Mouse (Mus musculus) spleen, postnatal 36 days (tissue): ENCODE measurements around the gene Gm11020.
"Not testable (repeated sequence)": the region's sequence is repeated elsewhere in the genome, so short reads cannot be mapped to it uniquely, and the experiment has no call there.

Source experiments
- DNase-seq, 2 experiments: peaks; one replicate each; pipeline ENCODE4 v3.0.0; 2022; ENCODE audit warnings: low spot score in 2 of 2, mixed read lengths in 1 of 2

Gm11020 gene

DNA sequence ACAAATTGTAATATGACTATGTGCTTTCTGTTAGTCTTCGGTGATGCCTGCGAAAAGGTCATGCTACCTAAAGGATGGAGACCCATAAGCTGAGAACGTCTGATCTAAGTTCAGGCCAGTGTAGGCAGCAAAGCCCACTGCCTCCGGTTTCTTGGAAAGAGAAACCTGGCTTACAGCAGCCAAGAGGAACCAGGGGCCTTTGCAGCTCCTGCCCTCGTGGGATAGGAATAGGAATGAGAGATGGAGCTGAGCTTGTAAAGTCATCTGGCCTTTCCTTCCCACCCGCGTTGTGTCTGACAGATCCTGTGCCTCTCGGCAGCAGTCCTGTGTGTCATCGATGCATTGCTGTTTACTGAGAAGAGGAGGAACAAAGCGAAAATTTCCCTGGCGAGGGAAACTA lies at the start of gene Gm11020:
Gene Gm11020 (plus strand): TSS at position 301 of the 400 bp plus-strand sequence.
- not testable (repeated sequence) for DNase-seq

DNA sequence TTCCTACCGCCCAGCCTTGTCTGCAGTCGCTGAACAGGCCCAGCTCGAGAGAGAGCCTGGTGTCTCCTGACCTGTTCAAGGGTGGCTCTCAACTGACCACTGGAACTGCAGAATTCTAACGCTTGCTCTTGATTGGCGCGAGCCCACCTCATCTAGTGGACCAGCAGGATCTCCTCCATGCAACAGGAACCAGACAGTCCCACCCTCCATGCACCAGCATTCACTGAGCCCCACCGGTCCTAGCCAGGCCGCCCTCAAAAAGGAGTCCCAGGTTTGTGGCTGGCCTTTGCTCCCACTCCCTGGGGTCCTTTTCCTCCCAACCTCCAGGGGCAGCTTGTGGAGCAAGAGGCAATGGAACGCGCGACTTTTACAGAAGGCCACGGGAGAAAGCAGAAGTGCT lies 28.3 kb upstream of the Gm11020 start, which contains the start of gene Cmtm2a:
Gene Cmtm2a (minus strand): TSS at position 101 of the 400 bp plus-strand sequence.
- not testable (repeated sequence) for DNase-seq

DNA sequence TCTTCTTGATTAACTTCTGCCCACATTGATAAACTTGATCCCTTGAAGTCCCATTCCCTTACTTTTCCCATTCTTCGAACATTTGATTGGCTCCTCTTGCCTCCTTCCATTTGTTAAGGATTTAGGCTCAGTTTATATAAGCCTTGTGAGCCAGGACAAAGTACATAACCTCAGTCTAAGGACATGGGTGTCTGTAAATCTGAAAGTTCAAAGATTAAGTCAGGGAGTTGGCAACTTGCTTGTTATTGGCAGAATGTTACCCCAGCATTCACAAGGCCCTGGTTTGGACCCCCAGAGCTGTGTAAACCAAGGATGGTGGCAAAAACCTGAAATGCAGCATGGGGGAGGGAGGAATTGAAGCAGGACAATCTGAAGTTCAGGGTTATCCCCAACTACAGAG lies 27.0 kb upstream of the Gm11020 start:
- DNase-seq = no peak

DNA sequence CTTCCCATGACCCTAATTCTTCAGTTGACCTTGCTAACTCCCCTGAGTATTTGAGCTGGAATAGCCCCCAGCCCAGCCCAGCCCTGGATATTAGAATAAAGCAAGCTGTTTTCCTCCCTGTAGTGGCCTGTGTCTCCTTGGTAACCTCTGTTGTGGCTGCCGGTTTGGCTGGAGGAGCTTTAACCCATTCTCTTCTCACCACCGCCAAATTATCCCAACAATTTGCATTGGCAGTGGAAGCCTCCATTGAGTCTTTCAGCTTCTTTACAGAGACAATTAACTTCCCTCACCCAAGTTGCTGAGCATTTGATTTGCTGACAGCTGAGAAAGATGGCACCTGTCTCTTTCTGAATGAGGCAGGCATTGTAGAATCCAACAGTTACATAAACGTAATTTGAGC lies 19.8 kb upstream of the Gm11020 start:
- not testable (repeated sequence) for DNase-seq

DNA sequence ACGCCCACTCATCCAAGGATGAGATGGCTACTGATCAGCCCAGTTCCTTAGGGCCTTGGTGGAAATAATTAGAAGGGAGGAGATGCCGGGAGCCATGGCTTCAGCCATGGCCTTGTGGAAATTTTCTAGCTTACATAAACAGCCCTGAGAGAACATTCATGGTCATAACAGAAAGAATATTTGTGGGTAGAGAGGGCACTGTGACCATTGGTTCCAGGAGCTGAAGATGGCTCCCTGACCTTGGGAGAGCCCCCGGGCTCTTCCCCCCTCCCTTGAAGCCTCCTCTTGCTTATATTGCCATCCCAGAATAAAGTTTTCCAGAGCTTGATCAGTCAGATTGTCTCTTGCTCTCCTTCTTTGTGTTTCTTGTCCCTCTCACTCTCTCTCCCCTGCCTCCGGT lies 18.8 kb upstream of the Gm11020 start:
- not testable (repeated sequence) for DNase-seq

DNA sequence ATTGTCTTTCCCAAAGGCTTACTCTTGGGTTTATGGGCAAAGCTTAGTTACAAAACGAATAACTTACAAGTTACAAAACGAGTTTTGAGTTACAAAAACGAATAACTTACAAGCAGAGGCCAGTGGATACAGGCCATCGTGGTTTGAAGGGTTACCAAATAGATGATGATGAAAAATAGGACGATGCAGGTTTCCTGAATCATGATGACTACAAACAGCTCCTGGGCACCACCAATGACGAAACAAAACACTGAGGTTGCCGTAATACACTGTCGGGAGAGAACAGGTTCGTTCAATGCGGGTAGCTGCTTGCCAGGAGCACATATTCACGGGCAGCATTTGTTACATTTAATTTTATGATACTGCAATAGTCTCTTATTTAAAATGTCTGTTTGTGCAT lies 16.4 kb upstream of the Gm11020 start:
- DNase-seq = no peak

DNA sequence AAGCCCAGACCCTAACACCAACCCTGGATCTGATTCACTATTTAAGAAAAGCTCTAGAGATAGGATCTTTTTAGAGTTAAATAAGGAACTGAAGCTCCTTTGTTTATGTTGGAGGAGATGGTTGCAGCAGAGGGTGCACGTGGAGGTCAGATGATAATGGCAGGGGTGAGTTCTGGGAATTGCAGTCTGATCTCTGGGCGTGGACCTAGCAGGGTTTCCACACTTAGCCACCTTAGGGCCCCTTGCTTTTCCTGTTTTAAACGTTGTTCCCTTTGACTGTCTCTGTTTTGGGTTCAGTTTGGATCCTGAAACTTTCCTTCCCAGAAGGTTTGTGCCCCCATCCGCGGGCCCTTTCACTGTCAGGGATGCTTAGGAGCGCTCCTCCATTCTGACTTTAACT lies 13.0 kb upstream of the Gm11020 start:
- not testable (repeated sequence) for DNase-seq

DNA sequence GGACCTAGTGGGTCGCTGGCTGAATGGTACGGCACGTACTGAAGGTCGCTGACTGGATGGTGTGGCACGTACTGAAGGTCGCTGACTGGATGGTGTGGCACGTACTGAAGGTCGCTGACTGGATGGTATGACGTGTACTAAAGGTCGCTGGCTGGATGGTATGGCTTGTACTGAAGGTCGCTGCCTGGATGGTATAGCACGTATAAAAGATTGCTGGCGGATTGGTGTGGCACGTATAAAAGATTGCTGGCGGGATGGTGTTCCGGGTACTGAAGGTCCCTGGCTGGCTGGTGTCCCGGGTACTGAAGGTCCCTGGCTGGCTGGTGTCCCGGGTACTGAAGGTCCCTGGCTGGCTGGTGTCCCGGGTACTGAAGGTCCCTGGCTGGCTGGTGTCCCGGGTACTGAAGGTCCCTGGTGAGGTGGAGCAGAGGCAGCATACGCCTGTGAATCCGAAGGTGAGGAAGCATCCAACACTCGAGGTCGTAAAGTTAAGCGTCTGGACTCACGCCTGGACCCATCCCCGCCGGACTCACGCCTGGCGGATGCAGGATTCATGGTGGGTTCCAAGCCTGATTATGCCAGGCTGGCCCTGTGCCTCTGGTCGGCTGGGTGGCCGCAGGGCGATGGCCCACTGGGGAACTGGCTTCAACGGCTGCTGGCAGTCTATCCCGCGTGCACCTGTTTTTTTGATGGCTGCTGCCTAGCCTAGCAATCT lies 11.8 kb upstream of the Gm11020 start, which contains the start of the genes Gm45711 and Cmtm1:
Gene Gm45711 (minus strand): TSS at position 641 of the 715 bp plus-strand sequence.
Gene Cmtm1 (minus strand): TSS at position 705 of the 715 bp plus-strand sequence.
- DNase-seq = not testable (repeated sequence)

DNA sequence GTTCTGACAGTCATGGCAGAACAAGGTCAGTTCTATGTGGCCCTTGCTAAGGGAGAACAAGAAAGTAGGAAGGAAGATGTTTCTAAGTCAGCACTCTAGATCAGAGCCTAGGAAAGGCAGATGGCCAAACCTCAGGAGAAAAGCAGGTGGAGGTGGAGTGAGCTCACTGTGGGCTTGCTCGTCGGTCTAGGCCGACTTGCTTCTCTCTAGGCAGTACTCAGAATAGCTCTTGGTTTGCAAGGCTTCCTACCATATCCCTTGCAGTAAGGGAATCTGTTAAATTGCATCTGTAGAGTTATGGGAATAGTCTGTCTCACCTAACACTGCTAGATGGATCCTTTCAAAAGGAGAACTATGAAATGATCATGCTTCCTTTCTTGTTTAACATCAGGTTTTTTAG lies 9.3 kb upstream of the Gm11020 start:
- not testable (repeated sequence) for DNase-seq

DNA sequence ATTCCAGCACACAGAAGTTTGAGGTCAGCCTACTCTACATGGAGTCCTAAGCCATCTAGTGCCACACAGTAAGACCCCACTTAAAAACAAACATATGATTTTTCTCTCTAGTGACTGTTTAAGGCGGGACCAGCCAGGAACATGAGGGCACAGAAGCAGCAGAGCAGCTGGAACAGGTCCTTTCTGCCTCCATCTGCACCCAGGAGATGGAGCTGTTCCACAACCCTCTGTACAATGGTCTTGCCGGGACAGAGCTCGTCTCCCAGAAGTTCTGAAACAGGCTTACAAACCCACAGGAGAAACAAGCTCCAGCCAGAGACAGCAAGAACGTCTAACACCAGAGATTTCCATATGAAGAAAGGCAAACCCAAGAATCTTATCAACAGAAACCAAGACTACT lies 8.1 kb upstream of the Gm11020 start:
- no peak for DNase-seq

DNA sequence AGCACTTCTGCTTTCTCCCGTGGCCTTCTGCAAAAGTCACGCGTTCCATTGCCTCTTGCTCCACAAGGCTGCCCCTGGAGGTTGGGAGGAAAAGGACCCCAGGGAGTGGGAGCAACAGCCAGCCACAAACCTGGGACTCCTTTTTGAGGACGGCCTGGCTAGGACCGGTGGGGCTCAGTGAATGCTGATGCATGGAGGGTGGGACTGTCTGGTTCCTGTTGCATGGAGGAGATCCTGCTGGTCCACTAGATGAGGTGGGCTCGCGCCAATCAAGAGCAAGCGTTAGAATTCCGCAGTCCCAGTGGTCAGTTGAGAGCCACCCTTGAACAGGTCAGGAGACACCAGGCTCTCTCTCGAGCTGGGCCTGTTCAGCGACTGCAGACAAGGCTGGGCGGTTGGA lies 563 bp downstream of the Gm11020 start, which contains the start of gene Cmtm2b:
Gene Cmtm2b (plus strand): TSS at position 301 of the 400 bp plus-strand sequence.
- not testable (repeated sequence) for DNase-seq

DNA sequence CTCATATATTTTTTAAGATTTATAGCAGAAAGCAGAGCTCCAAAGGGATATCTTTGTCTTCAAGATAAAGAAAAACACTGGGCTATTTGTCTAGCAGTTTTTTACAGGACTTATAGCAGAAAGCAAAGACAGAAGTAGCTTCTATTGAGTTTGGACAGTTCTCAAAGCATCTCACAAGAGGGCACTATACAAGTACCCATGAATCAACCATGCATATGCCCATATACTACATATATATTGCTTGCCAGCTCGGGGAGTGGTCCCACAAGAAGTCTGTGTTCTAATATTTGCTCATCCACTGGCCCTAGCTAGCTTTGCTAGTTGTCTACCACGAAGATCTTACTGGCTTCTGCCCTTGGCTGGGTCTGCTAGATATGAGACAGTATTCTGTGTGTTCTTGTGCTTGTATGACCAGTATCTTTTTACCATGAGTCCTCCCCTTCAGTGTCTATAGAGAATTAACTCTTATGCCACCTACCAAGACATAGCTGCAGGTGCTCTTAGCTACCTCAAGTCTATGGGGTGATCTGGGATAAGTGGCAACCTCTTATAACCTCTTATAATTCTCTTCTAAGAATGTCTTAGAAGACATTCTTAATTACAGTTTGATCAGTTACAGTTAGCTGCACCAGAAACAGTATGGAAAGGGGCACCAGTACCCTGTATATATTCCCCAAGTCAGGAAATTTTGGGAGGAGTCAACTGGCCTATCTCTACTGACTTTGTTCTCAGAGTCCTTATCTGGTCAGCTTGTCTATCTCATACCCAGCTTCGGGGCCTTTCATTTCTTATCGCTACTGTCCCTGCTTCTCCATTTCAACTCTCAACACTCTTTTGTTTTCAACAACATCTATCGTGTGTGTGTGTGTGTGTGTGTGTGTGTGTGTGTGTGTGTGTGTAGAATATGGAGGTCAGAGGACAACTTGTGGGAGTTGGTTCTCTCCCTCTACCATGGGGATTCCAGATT lies 11.6 kb downstream of the Gm11020 start:
- DNase-seq = no peak

DNA sequence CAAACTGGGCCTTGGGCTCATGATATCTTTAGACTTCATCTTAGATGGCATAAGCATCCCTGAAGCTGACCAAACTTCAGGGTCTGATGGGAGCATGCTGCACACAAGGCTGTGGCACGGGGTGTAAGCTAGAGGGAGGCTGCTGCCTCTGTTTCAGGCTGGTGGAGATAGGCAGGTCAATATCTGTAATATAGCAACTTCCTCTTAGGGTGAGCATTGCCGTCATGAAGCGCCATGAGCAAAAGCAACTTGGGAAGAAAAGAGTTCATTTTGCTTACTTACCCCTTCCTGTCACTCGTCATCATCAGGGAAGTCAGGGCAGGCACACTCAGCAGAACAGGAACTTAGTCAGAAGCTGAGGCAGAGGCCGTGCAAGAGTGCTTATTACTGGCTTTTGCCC lies 12.4 kb downstream of the Gm11020 start:
- no peak for DNase-seq

DNA sequence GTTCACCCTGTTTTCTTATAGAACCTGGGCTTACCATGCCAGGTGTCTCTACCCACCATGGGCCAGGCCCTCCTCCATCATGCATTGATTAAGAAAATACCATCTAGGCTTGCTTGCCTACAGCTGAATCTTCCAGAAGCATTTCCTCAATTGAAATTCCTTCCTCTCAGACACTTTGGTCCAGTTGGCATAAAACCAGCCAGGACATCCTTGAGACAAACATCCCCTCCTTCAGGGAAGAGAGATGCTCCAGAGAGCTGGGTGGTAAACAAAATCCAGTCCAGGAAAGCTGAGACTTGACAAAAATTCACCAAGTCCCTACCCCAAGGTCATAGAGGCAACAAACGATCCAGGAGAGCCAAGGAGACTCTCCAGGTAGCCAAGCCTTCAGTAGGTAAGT lies 12.8 kb downstream of the Gm11020 start:
- no peak for DNase-seq

DNA sequence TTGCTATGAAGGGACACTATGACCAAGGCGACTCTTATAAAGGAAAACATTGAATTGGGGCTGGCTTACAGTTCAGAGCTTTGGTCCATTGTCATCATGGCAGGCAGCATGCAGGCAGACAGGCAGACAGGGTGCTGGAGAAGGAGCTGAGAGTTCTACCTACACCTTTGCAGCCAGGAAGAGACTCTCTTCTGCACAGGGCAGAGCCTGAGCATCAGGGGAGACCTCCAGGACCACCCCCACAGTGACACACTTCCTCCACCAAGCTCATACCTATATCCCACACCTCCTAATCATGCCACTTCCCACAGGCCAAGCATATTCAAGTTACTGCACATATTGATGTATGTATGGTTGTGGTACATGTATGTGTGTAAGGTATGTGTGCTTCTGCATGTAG lies 15.4 kb downstream of the Gm11020 start:
- no peak for DNase-seq

DNA sequence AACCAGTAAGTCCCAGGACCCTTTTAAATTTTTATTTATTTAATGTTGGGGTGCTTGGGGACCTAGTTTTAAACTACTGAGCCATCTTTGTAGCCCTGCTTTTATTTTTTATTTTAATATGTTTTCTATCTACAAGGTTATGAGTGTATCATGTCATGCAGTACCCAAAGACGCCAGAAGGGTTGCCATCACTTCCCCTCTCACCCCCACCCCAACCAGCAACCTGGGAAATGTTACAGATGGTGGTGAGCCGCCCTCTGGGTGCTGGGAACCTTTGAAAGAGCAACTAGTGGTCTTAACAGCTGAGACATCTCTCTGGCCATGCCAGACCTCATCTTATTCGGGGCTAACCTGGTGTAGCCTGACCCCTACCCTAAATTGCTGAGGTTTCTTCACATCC lies 16.5 kb downstream of the Gm11020 start:
- no peak for DNase-seq

DNA sequence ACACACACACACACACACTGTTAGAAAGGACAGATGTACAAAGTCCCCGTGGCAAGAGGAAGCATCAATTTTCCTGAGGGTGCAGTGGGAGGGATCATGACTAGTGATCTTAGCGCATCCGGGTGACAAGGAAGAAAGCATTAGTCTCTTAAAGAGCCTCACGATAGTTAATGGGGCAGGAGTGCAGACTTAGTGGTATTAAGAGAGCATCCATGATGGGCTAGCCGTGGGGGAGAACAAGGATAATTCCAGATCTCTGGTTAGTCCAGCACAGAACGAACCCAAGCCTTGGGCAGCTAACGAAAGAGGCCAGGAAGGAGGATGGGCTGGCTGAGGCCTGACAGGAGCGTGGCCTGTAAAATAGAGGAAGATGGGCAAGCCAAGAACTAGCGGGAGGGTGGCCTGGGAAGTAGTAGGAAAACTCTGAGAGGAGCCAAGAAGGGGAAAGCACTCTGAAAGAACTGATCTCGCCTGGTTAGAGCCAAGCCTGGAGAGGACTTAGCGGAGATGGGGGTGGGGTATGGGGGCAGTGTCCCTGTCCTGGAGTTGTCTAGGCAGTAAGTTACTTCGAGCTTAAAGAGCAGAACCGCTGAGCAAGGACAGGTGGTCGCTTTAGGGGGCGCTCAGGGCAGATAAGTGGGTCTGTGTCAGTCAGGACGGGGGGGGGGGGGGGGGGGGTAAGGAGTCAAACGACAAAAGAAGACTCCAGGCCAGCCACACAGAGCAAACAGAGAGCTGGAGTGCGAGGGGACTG lies 18.0 kb downstream of the Gm11020 start, which contains the start of gene Cmtm3:
Gene Cmtm3 (plus strand): TSS at position 182 of the 754 bp plus-strand sequence.
- DNase-seq = no peak

DNA sequence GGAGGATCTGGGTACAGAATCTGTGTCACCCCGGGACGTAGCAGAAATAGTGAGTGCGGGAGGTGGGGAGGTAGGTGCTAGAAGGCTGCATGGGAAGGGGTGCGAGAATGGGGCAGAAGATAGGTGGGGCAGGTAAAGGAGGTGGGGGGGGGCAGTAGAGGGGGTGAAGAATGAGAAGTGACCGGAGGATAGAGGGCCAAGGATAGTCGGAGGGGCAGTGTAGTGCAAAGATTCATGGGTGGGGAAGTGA lies 18.5 kb downstream of the Gm11020 start:
- no peak for DNase-seq

DNA sequence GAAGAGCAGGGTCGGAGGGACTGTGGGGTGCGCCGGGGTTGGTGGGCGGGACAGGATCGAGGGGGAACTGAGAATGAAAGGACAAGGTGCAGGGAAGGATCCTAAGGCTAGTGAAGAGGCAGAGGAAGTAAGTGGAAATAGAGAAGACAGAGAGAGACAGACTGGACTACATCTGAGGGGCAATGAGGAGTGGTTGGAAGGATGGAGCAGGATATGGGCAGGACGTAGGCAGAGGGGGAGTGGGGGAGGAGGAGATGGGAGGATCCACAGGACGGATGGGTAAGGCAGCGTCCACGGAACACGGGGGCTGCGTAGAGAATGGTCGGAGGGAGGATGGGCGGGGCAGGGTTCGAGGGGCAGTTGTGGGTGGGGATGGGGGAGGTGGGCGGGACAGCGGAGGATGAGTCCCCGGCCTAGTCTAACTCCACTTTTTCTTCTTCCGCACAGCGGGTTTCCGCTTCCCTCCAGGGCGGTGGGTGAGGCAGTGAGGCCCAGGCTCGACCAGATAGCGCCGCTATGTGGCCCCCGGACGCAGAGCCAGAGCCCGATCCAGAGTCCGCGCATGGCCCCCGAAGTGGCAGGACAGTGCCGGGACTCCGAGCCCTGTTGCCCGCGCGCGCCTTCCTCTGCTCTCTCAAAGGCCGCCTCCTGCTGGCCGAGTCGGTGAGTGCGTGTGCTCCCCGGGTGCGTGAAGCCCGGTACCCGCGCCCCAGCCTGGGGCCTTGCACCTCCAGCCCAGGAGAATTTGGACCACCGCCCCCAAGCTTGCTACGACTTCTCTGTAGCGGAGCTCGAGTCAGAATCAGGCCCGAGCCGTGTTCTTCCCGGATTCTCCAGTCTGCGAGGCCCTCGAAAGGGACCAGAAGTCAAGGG lies 19.1 kb downstream of the Gm11020 start:
- DNase-seq = peak; percentile 73 to 75

DNA sequence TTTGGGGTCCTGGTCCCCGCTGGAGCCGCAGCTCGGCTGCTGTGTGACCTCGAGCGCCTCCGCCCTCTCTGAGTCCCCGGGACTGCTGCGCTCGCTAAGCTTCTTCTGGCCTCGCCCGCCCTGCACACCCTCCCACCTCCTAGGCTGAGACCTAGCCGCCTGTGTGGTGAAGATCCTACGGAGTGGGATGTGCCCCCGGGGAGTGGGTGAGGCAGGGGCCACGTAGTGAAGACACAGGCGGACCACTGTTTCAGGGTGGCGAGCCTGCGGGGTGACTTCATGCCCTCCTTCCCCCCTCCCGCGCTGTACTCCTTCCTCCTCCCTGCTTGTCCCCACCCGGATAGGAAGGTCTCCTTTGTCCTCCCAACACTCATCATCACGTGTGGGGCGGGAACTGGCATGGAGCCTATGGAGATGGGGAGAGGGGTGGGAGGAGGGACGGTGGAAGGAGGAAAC lies 19.8 kb downstream of the Gm11020 start:
- DNase-seq = peak; percentile 15 to 20

DNA sequence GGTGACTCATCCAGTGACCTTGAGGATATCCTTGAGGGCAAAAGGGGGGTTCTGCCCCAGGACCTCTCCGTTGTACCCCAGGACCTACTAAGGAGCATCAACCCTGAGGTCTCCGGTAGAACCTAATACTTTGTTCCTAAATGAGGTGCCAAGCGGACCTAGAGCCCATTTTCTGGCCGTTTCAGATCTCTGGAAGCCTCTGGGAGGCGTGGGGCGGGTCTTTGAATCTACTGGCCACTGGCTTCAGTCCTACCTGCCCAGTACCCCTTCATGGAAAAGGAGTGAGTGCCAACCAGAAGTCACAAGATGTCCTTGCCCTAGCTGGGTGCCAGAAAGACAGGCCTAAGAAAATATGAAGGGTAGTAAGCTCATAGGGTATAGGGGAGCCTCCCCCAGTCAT lies 20.3 kb downstream of the Gm11020 start:
- DNase-seq = no peak
